Mouse (Mus musculus) embryonic fibroblast, embryonic 13.5 days (primary cell): ENCODE results near the gene Slc35f1.

ENCODE experiments used
- CTCF ChIP-seq: IDR thresholded peaks from 2 replicates; pipeline ENCODE4 v1.5.1; 2011; ENCODE audit warnings: mild to moderate bottlenecking, control low read depth, low read length, moderate library complexity, borderline replicate concordance; ENCODE audit not compliant: insufficient read depth
- POLR2A ChIP-seq: IDR thresholded peaks from 2 replicates; pipeline ENCODE4 v1.6.1; 2011; ENCODE audit warnings: low read depth, mild to moderate bottlenecking, control low read depth, low read length, moderate library complexity

DNA sequence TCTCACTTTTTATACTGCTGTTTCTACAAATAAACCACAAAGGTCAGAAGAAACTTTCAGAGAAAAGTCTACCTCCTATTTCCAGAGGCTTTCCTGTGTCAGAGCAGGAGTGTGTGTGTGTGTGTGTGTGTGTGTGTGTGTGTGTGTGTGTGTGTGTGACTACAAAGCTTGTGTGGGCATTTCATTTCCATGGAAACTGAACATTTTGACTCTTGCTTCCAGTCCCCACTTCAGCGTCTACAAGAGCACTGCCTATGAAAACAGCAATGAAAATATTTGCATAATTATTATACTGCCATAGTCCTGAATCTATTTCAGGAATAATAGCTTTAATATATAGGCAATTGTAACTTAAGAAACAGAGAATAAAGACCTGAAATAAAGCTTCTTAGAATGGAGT is 241.8 kb downstream of the Slc35f1 start:
- TF ChIP-seq POLR2A (no peak), CTCF (no peak)
